Mouse (Mus musculus): ENCODE measurements around the gene Zic1. TPM values are rescaled to one million over a fixed set of nuclear protein-coding genes. Genes with fewer than 3 reads are reported as not detected.
A peak's percentile ranks its signal among the peaks of the same experiment; 100 is the strongest.

Zic1 gene
- polyA plus RNA-seq, 1 experiment from 2014 or later, result 17.9 TPM

DNA sequence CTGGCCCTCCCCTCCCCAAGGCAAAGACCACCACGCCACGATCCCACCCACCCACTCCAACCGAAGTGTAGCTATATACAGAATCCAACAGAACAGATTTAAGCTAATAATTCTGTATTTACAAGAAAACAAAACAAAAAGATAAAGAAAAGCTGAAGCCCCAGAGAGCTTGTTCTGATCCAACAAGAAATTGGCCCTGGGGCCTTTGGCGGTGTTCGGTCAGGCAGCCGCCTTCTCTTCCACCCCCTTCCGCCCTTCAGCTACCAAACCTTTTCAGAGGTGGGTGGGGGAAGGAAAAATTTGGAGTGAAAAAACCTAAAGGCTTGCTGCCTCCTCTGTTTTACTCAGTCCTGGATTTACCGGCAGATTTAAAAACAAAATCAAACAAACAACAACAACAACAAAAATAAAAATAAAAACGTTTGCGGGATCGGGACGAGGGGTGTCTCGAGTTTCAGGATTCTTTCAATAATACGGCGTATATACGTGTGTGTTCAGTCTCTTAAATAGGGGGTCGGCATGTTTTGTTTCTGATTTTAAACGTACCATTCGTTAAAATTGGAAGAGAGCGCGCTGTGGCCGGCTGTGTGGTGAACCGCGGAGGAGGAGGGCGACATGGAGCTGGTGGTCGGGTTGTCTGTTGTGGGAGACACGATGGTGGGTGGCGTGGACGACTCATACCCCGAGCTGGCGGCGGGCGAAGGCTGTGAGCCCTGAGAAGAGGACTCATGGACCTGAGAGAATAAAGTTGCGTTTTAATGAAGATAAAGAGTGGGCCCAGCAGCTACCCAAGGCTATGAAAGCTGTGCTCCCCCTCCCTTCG, 4.4 kb downstream of the Zic1 start:
- Histone ChIP-seq H3K9ac (ENCODE audit: low read length) (peak overlapping the region; percentile 98), H3K9me3 (ENCODE audit: control insufficient read depth, low read length) (no peaks in the 10 kb centered on the region), H3K27me3 (ENCODE audit: control insufficient read depth, insufficient read depth, low read length) (peaks cover 61% of the 10 kb centered on the region), H3K36me3 (ENCODE audit: control insufficient read depth, insufficient read depth, low read length) (no peaks in the 10 kb centered on the region), H3K4me1 (ENCODE audit: control insufficient read depth, insufficient read depth, low read length) (no peaks in the 10 kb centered on the region), H3K27ac (ENCODE audit: low read depth, low read length) (peak overlapping the region; percentile 99), H3K4me3 (ENCODE audit: low read depth, low read length) (peak overlapping the region; percentile 62), H3K4me2 (ENCODE audit: low read depth) (peak overlapping the region; percentile 36)
- WGBS, result under 1% methylated on average over 35 of the region's 35 CpGs
- DNase-seq (ENCODE audit: low spot score) (peak; percentile 54), ATAC-seq (ENCODE audit: insufficient read depth, low FRiP score, low TSS enrichment) (peak; percentile 2)

DNA sequence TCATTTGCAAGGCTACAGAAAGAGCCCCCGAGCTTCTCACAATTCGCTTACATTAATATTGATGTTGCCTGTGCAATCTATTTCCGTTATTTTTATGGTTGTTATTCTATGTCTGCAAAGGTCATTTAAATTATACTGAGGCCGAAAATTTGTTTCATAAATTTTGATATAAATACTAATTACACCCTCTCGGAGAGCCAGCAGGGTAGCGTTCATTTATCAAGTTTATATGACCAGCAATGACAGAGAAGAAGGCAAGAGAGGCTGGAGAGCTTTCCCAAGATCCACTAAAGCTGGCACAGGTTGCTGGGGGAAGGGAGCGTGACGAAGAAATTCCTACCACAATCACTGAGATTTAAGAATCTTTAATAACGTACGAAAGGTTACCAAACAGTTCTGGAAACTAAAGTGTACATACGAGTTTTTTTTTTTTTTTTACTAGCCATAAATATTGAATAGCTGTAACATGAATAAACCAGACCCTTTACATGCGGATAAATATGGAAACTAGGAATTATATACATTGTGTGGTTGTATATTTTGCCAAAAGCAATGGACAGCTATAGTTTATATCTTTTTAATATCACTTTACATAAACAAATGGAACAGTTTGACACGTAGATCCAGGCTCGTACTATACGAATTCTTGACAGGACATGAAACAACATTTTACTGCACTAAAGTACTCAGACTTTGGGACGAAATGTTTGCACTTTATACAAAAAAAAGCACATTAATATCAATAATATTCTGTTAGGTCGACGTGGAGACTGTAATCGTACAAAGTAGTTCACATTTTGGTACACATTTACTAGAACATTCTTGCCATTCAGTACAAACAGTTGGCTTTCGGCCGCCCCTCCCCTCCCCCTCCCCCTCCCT, 5.2 kb downstream of the Zic1 start:
- H3K9me3 ChIP-seq (ENCODE audit: control insufficient read depth, low read length), result no peaks in the 10 kb centered on the region
- H3K4me2 ChIP-seq (ENCODE audit: low read depth), result peak overlapping the region; percentile 36
- no peak for ATAC-seq (ENCODE audit: insufficient read depth, low FRiP score, low TSS enrichment)
- WGBS, result 2% methylated on average over 21 of the region's 21 CpGs
- H3K4me1 ChIP-seq (ENCODE audit: control insufficient read depth, insufficient read depth, low read length), result no peaks in the 10 kb centered on the region
- H3K4me3 ChIP-seq (ENCODE audit: low read depth, low read length), result peak overlapping the region; percentile 62
- H3K27ac ChIP-seq (ENCODE audit: low read depth, low read length), result peak overlapping the region; percentile 99
- H3K36me3 ChIP-seq (ENCODE audit: control insufficient read depth, insufficient read depth, low read length), result no peaks in the 10 kb centered on the region
- peak; percentile 13 for DNase-seq (ENCODE audit: low spot score)
- peaks cover 60% of the 10 kb centered on the region for H3K27me3 ChIP-seq (ENCODE audit: control insufficient read depth, insufficient read depth, low read length)
- peak overlapping the region; percentile 98 for H3K9ac ChIP-seq (ENCODE audit: low read length)

DNA sequence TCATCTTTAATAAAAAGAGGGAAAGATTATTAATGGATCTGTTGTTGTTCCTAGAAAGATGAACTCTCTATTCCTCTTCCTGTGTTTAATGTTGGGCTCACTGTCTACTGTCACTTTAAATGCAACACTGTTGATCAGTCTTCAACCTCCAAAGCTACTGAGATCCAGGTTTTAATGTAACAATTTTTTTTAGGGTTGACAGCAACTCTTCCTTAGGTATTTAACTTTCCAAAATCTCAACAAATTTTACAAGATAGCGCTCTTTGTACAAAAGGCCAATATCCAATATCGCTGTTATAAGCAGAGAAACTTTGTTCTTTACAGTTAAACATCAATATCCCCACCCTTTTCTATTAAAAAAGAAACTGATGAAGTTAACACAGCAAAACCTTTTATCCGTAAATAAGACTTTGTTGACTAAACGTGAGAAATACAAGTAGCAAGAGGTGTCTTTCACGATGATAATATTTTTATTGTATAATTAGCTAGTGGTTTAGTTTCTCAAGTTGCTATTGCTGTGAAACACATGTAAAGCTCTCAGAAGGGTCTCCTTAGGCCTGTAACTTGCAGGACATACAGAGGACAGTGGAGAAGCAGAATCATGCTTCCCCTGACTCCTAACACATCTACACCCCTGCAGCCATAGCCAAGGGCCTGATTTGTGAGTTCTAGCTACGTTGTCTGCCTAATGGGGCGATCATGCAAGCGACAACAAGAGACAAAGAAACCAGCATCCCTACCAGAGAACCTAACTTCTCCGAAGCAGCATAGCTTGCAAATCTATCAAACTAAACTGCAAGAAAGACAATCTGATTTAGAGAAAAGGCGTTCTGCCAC, 6.5 kb downstream of the Zic1 start:
- Histone ChIP-seq H3K9me3 (ENCODE audit: control insufficient read depth, low read length) (no peaks in the 10 kb centered on the region), H3K4me3 (ENCODE audit: low read depth, low read length) (peak overlapping the region; percentile 39), H3K4me2 (ENCODE audit: low read depth) (peak overlapping the region; percentile 60), H3K9ac (ENCODE audit: low read length) (peak overlapping the region; percentile 79), H3K36me3 (ENCODE audit: control insufficient read depth, insufficient read depth, low read length) (no peaks in the 10 kb centered on the region), H3K27ac (ENCODE audit: low read depth, low read length) (peak overlapping the region; percentile 72), H3K27me3 (ENCODE audit: control insufficient read depth, insufficient read depth, low read length) (peaks cover 60% of the 10 kb centered on the region), H3K4me1 (ENCODE audit: control insufficient read depth, insufficient read depth, low read length) (no peaks in the 10 kb centered on the region; the same call in 1 of the 2 replicates)
- peak; percentile 65 for DNase-seq (ENCODE audit: low spot score)
- 8% methylated on average over 10 of the region's 10 CpGs for whole genome bisulfite sequencing
- no peak for ATAC-seq (ENCODE audit: insufficient read depth, low FRiP score, low TSS enrichment)

DNA sequence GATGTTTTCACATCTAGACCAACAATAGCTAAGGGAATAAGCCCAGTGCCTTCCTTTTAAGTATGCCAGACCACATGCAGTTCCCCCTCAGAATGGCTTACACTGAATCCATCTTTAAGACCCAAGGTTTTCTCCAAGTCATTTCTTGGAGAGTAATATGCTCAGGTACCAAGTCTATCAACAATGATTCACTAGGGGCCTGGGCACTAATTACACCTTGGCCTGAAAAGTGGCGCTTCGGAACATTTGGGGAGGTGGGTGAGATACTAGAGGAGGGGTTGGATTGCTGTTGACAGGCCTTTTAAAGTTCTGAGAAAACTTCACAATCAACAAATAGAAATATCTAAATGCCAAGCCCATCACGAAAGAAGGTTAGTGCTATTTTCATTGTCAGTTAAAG, 8.3 kb downstream of the Zic1 start:
- peak overlapping the region; percentile 32; the same call in 1 of the 2 replicates for H3K9ac ChIP-seq (ENCODE audit: low read length)
- ATAC-seq (ENCODE audit: insufficient read depth, low FRiP score, low TSS enrichment), result no peak
- H3K4me3 ChIP-seq (ENCODE audit: low read depth, low read length), result no peak overlapping the region
- H3K9me3 ChIP-seq (ENCODE audit: control insufficient read depth, low read length), result no peaks in the 10 kb centered on the region
- WGBS, result 11% methylated on average over 3 of the region's 3 CpGs
- H3K4me1 ChIP-seq (ENCODE audit: control insufficient read depth, insufficient read depth, low read length), result no peaks in the 10 kb centered on the region; the same call in 1 of the 2 replicates
- peaks cover 53% of the 10 kb centered on the region for H3K27me3 ChIP-seq (ENCODE audit: control insufficient read depth, insufficient read depth, low read length)
- H3K27ac ChIP-seq (ENCODE audit: low read depth, low read length), result no peak overlapping the region
- no peaks in the 10 kb centered on the region for H3K36me3 ChIP-seq (ENCODE audit: control insufficient read depth, insufficient read depth, low read length)
- peak overlapping the region; percentile 25; the same call in 1 of the 2 replicates for H3K4me2 ChIP-seq (ENCODE audit: low read depth)
- DNase-seq (ENCODE audit: low spot score), result no peak

DNA sequence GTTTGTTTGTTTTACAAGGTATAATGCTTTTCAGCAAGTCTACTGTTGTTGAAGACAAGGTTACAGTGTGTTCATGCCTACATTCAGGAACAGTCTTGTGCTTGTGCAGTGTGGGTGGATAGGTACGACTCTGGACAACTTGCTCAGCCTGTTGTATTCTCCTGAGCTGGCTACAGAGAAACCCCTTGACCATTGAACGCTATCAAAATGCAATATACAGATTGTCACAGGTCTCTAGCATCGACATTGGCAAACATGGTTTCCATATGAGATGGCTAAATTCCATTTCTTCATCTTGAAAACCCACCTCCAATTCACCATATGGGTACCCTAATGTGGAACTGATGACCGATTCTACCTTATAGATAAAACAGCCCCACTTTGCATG, 9.3 kb downstream of the Zic1 start:
- Histone ChIP-seq H3K27me3 (ENCODE audit: control insufficient read depth, insufficient read depth, low read length) (peaks cover 61% of the 10 kb centered on the region), H3K36me3 (ENCODE audit: control insufficient read depth, insufficient read depth, low read length) (no peaks in the 10 kb centered on the region), H3K9ac (ENCODE audit: low read length) (0 out of 2 replicates have a peak overlapping the region, but pooled peaks have one; percentile 14), H3K4me2 (ENCODE audit: low read depth) (peak overlapping the region; percentile 27), H3K27ac (ENCODE audit: low read depth, low read length) (peak overlapping the region; percentile 81), H3K9me3 (ENCODE audit: control insufficient read depth, low read length) (no peaks in the 10 kb centered on the region), H3K4me3 (ENCODE audit: low read depth, low read length) (no peak overlapping the region), H3K4me1 (ENCODE audit: control insufficient read depth, insufficient read depth, low read length) (peaks cover 3% of the 10 kb centered on the region; the same call in 1 of the 2 replicates)
- DNase-seq (ENCODE audit: low spot score) (peak; percentile 9), ATAC-seq (ENCODE audit: insufficient read depth, low FRiP score, low TSS enrichment) (no peak)
- whole genome bisulfite sequencing, result 9% methylated on average over 4 of the region's 4 CpGs

DNA sequence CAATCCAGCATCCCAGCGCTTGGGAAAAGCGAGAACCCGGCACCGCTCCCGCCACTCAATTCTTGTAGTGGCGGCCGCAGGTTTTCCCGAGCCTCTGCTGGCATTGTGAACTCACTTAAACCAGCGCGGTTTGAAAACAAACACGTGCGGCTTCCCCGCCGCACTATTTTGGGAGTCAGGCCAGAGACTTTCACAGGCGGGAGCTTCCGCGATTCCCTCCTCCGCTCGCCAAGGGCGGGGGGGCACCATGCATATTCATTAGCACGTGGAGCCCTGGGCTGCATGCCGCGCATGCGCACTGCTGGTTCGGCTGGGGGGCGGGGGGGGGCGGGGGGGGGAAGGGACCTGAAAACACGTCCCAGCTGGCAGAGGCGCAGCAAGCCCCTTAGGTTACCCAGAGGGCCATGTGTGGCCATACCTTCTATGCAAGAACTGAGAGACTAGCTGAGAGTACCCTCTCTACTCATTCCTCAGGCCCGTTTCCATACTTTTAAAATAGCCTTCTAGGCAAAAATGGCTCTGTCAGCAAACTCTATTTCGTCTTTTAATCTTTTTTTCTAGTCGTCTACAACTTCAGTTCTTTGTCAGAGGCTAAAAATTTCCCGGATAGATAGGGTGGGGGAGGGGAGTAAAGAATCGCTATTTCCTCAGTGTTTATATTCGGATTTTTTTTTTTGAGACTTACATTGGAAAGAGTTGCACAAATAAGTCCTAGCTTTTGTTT, 9.8 kb downstream of the Zic1 start:
- peak; percentile 78 for ATAC-seq (ENCODE audit: insufficient read depth, low FRiP score, low TSS enrichment)
- Histone ChIP-seq H3K9me3 (ENCODE audit: control insufficient read depth, low read length) (no peaks in the 10 kb centered on the region), H3K9ac (ENCODE audit: low read length) (peak overlapping the region; percentile 49), H3K4me2 (ENCODE audit: low read depth) (peak overlapping the region; percentile 35), H3K36me3 (ENCODE audit: control insufficient read depth, insufficient read depth, low read length) (no peaks in the 10 kb centered on the region), H3K4me1 (ENCODE audit: control insufficient read depth, insufficient read depth, low read length) (peaks cover 3% of the 10 kb centered on the region; the same call in 1 of the 2 replicates), H3K27ac (ENCODE audit: low read depth, low read length) (peak overlapping the region; percentile 81), H3K27me3 (ENCODE audit: control insufficient read depth, insufficient read depth, low read length) (peaks cover 63% of the 10 kb centered on the region), H3K4me3 (ENCODE audit: low read depth, low read length) (peak overlapping the region; percentile 26)
- under 1% methylated on average over 34 of the region's 35 CpGs for WGBS
- DNase-seq (ENCODE audit: low spot score), result peak; percentile 89

DNA sequence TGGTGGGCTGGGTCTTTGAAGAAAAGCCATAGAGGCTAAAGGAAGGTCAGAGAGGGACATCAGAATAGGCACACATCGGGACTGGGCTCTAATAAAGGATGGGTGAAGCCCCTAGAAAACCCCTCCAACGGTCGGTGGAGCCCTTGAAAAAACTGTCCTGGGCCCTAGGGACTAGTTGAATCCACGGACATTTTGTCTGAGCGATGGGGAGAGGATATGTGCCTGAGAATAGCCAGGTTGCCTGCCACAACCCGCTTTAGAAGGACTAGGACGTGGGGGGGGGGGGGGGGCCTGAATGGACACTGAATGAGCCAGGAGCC, 10.4 kb downstream of the Zic1 start:
- H3K9me3 ChIP-seq (ENCODE audit: control insufficient read depth, low read length), result no peaks in the 10 kb centered on the region
- peak overlapping the region; percentile 49 for H3K9ac ChIP-seq (ENCODE audit: low read length)
- H3K4me3 ChIP-seq (ENCODE audit: low read depth, low read length), result peak overlapping the region; percentile 26
- peaks cover 66% of the 10 kb centered on the region for H3K27me3 ChIP-seq (ENCODE audit: control insufficient read depth, insufficient read depth, low read length)
- H3K4me1 ChIP-seq (ENCODE audit: control insufficient read depth, insufficient read depth, low read length), result peaks cover 3% of the 10 kb centered on the region; the same call in 1 of the 2 replicates
- H3K36me3 ChIP-seq (ENCODE audit: control insufficient read depth, insufficient read depth, low read length), result no peaks in the 10 kb centered on the region
- DNase-seq (ENCODE audit: low spot score), result no peak
- H3K27ac ChIP-seq (ENCODE audit: low read depth, low read length), result peak overlapping the region; percentile 81
- 0% methylated on average over 7 of the region's 7 CpGs for WGBS
- ATAC-seq (ENCODE audit: insufficient read depth, low FRiP score, low TSS enrichment), result no peak; the same call in 1 of the 2 replicates
- peak overlapping the region; percentile 35 for H3K4me2 ChIP-seq (ENCODE audit: low read depth)
